Mouse (Mus musculus) adrenal gland, postnatal 25 days (tissue): Measurements from ENCODE around the gene Ank. TPM values are rescaled to one million over a fixed set of nuclear protein-coding genes. Genes with fewer than 3 reads are reported as not detected.
"Not testable (repeated sequence)": the region's sequence is repeated elsewhere in the genome, so short reads cannot be mapped to it uniquely, and the experiment has no call there.

ENCODE experiments used
- DNase-seq: peaks from one replicate; pipeline ENCODE4 v3.0.0; 2021; ENCODE audit warnings: mixed read lengths
- total RNA-seq: library from RNA; stranded (reverse); gene quantifications from 2 replicates; pipeline ENCODE4 v1.2.3, GENCODE M21; 2021

Gene Ank
- total RNA-seq, 1 experiment from 2014 or later, result 44.0 TPM

DNA sequence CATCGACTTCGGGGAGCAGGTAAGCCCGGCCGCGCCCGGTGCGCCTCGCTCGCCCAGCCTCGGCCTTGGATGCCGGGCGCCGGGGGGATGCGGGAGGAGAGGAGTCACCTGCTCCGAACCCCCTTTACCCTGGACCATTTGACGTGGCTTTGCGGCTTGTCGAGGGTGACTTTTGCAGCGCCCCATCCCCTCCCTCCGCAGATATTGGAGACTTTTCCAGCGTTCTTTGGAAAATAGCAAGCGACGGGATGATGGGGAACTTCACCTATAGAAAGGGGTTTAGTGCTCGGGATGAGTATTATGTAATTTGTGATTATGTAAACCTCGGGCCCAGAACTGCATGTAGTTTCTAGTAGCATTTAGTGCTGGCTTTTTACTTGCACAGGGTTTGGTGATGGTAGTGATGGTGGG is 609 bp downstream of the Ank start:
- no peak for DNase-seq

DNA sequence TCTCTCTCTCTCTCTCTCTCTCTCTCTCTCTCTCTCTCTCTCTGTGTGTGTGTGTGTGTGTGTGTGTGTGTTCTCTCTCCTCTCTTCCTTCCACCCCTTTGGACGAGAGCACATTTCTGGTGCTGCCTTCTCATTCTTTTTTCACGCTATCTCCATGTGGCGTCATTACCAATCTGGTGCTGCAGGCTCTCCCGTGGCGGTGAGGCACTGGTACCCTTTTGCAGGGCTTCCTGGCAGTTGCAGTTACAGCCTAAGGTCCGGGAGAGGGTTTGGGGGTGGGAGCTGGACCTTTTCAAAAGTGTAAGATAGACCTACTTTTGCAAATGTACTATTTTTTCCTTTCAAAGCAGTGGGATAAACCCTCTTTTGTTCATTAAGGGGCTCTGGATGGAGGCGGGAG is 1.2 kb downstream of the Ank start:
- no peak for DNase-seq

GRCm38 (mm10) chr15:27468822-27469488 is 2.5 kb downstream of the Ank start:
- no peak for DNase-seq

DNA sequence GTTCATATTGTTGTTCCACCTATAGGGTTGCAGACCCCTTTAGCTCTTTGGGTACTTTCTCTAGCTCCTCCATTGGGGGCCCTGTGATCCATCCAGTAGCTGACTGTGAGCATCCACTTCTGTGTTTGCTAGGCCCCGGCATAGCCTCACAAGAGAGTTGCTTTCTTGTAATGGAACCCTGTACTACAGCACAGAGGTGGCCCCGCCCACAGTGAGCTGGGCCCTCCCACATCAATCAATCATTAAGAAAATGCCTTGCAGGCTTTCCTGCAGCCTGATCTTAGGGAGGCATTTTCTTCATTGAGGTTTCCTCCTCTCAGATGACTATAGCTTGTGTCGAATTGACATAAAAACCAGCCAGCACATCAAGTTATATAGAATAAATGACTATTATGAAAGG is 3.9 kb downstream of the Ank start:
- not testable (repeated sequence) for DNase-seq

DNA sequence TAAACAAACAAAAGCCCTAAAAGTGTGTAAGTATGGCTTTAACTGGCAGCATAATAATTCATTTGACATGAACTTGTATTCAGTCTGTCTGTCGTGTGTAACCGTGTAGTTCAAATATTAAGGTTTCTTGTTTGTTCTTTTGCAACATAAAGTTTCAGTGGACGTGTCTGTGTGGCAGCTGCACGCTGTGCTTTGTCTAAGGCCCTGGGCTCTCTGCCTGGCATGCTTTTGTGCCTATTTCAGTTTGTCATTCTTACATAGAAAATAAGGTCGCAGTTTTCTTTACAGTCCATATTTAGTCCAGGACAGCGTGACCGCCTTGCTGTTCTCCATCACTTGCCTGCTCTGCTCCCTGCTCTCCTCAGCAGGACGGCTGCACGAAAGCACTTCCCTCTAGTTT is 5.8 kb downstream of the Ank start:
- DNase-seq, result no peak

DNA sequence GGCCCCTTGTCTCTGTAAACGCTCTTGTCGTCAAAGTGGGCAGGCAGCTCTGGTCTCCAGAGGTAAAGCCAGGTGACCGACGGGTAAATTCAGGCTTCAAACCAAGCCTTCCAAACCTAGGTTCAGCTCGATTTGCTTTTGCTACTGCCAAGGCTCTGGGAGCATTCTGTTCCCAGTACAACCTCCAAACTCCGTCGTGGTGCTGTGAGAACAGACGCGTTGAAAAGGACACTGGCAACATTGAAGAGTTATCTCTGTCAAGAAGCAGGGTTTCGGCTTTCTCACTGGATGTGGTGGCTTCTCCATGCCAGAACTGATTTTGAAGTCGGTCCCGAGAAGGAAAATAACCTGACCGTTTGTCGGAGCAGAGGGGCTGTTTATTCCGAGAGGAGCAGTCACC is 9.5 kb downstream of the Ank start:
- no peak for DNase-seq

- no peak for DNase-seq
Observed at GRCm38 (mm10) chr15:27476671-27477070, 10.2 kb downstream of the Ank start.

GRCm38 (mm10) chr15:27477159-27477558 is 10.7 kb downstream of the Ank start:
- no peak for DNase-seq

GRCm38 (mm10) chr15:27477630-27478029 is 11.2 kb downstream of the Ank start:
- DNase-seq, result peak; percentile 32

GRCm38 (mm10) chr15:27480333-27481015 is 14.0 kb downstream of the Ank start:
- no peak for DNase-seq

DNA sequence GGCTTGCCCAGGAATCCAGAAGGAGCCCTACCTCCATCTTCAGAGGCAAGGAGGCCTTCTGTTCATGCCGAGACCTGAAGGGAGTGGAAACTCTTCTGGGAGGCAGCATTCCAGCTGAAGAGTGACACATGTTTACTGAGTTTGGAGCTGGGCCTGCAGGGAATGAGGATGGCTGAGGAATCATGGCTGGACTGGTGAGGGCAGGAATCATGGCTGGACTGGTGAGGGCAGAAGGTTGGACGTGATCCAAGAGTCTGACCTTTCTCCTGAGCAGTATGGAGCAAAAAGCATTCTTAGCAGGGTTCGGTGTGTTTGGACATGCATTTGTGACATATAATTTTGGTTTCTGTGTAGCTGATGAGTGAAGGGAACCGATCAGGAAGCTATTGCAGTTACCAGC is 15.5 kb downstream of the Ank start:
- no peak for DNase-seq

DNA sequence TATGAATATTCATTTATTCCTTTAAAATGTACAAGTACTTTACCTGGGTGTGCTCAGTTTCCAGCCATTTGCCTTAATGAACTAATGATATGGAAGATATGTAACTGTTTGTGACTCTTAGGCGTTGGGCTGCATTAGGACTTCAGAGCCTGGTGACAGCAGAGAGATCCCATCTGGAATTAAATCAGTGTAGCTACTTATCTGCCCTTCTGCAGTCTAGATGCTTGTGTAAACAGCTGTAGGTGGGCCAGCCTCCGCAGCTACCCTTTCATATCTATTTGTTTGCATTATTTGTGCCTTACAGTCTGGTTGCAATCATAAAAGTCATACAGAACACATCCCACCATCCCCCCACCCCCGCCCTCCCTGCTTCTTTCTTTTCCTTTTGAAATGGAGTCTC is 16.7 kb downstream of the Ank start:
- no peak for DNase-seq

DNA sequence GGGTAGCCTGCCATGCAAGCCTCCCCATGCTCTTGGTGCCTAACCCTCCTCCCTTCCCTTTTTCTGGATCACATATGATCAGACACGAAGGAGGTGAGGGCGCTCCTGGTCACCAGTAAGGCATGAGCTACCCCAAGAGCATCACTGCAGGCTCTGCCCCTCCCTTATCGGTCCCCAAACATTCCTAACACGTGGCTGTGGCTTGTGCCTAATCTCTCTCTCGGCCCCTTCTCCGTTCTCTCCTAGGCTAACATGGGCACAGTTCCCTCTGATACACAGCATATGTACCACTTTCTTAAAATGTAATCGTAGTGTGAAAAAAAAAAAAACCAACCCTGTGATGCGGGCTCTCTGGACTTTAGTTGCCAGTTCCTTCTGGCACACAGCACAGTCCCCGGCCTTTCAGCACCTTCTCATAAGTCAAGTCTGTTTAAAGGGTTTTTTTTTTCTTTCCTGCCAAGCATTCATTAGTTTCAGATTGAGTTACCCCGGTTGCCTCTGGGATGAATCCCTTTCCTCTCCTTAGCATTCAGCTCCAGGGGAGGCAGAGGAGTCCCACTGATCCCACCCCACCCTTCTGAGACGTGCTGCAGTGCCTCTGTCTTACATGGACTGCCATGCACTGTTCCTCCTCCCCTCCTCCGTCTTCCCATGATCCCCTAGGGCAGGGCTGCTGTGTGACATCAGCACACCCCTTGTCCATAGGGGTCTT is 19.2 kb downstream of the Ank start:
- no peak for DNase-seq

DNA sequence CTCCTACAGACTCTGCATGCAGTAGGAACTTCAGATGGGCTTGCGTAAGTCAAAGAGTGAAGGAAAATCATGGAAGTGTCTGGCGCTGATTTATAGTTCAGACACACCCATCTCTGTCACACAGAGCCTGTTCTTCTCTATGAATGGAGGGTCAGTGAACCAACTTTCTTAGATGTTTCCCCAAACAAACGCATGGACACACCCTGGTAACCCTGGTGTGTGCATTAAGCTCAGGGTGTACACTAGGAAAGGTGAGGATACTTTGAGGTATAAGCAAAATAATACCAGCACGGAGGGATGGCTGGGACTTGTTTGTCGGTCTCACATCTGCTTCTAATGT is 19.8 kb downstream of the Ank start:
- no peak for DNase-seq

DNA sequence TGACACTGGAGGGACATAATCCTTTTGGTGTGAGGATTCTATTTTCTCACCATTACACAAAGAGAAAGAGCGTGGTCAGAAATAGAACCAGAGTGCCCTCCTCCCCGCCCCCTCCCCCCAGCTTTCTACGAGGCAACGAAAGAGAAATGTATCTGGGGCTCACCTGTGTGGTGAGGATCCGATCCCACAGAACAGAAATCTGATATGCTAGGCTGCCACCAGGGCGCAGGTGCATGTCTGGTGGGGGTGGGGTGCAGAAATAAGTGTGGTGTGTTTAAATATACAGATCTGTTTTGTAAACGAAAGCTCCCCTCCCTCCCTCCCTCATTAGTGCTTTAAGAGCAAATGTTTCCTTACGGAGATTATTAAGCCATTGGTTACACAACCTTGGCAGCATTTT is 20.6 kb downstream of the Ank start:
- DNase-seq, result no peak

- DNase-seq, result no peak
Observed at GRCm38 (mm10) chr15:27488042-27488441, 21.6 kb downstream of the Ank start.

DNA sequence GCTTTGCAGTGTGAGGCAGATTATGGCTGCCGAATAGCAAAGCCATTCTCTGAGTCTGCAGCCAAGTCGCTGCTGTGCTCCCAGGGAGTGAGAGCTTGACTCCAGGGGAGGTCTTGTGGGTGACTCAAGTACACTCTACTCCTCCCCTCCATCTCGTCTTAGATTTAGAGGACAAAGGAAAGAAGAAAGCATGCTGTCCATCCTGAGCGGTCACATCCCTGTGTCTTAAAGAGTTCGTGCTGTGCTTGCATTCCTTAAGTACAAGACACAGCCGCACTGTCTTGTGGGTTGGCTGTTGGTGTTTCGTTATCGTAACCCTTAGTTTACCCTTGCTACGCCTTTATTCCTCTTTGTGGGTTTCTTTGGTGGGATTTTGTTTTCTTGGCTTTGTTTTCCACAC is 24.2 kb downstream of the Ank start:
- DNase-seq, result no peak

DNA sequence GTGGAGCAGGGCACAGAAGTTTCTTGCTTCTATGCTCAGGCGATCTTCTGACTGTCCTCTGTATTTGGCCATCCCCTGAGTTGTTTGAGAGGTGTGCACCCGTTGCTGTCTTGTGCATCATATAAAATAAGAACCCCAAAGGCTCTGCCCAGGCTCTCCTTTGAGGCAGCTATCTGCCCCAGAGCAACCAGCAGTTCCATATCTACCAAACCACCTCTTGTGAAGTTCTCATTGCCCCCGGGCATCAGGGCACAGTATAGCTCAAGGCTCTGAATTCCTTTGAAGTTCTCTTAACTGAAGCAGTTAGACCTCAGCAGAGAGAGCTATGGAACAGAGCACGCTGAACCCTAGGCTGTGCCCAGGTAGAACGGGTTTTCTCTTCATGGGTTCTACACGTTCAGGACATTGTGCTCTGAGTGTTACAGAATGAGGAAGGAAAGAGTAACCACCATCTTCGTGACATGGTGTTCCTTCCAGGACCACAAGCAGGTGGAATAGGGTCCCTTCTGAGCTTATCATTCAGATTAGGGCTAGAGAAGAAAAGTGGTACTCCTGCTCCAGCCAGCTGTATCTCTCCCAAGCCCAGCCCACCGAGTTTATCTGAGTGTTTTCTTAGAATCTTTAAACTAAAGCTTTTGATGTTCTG is 25.1 kb downstream of the Ank start:
- no peak for DNase-seq

DNA sequence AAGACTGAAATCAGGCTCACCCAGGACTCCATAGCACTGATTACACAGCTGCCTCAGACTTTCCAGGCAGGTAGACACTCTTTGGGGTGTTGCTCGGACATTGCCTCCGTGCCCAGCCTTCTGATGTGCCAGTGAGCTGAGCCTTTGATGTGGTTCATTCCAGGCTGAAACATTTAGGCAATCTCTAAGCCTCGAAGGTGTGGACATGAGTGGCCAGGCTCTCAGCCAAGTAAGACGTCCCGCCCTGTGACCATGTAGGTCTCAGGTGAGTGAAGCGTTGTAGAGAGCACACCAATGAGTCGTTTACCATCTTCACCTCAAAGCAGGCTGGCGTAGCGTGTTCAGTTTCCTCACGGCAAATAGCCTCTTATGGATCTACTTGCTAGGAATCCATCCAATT is 25.7 kb downstream of the Ank start:
- no peak for DNase-seq

DNA sequence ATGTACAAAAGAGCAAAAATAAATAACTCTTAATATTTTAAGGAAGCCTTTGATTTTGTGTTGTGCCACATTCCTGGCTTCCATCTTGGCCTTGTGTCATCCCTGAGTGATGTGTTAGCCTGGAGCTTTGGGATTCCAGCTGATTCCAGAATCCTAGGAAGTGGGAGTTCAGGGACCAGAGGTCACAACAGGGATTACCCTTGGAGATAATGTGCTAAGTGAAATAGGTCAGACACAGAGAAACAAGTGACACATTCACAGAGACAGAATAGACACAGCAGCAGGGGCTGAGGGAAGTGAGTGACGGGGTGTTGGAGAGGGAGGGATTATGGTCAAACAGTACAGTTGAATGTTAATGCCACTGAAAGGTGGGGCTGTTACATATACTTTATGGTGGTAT is 26.3 kb downstream of the Ank start:
- DNase-seq, result no peak

DNA sequence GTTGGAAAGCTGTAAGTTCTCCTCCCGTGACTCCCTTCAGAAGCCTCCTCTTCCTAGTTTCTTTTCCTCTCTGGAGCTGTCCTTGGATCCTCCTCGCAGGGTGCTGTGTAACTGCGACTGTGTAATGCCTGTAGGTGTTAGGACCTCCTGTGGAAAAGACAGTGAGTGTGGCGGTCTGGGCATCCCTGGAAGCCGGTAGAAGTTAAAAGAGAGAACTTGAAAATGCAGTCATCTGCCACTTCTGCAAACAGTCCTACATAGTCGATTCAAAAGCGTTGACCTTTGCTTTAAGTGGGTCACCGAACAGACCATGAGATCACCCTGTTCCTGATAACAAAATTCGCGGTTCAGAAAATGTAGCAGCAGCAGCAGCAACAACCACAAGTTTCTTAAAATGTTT is 27.0 kb downstream of the Ank start:
- no peak for DNase-seq

GRCm38 (mm10) chr15:27495981-27496401 is 29.5 kb downstream of the Ank start:
- no peak for DNase-seq

GRCm38 (mm10) chr15:27496596-27497299 is 30.3 kb downstream of the Ank start:
- DNase-seq, result no peak
